Mouse (Mus musculus): ENCODE results near the gene Vmn1r45. TPM values are rescaled to one million over a fixed set of nuclear protein-coding genes. Genes with fewer than 3 reads are reported as not detected.
"Not testable (repeated sequence)": the region's sequence is repeated elsewhere in the genome, so short reads cannot be mapped to it uniquely, and the experiment has no call there.

The Vmn1r45 gene
- polyA plus RNA-seq (2012; fragmentation: generic; extraction: Trizol), result not detected

- H3K79me2 ChIP-seq (ENCODE audit: control insufficient read depth, insufficient read depth); H3ac ChIP-seq (ENCODE audit: control insufficient read depth, insufficient read length); H3K36me3 ChIP-seq (ENCODE audit: control insufficient read depth, insufficient read depth); H3K4me3 ChIP-seq; H3K27me3 ChIP-seq (ENCODE audit: control insufficient read depth, insufficient read depth, insufficient read length); H3K4me2 ChIP-seq (ENCODE audit: low read depth): not testable (repeated sequence)
Observed at GRCm38 (mm10) chr6:89940498-89940897, at the start of gene Vmn1r45. TSS of gene Vmn1r45 (minus strand) at chr6:89940598.

- H3K4me2 ChIP-seq (ENCODE audit: low read depth), result no peak overlapping the region
- no peaks in the 10 kb centered on the region for H3K36me3 ChIP-seq (ENCODE audit: control insufficient read depth, insufficient read depth)
- no peak for TF ChIP-seq POLR2AphosphoS2 (IDR thresholded peaks at IDR 0.05; ENCODE audit: insufficient read length, low read depth)
- TF ChIP-seq TCF12 (IDR thresholded peaks at IDR 0.05; ENCODE audit: insufficient read depth, poor library complexity, severe bottlenecking), result no peak
- TF ChIP-seq TCF3 (IDR thresholded peaks at IDR 0.05; ENCODE audit: insufficient read length, low read depth), result no peak
- TF ChIP-seq CEBPB (IDR thresholded peaks at IDR 0.05; ENCODE audit: insufficient read depth, poor library complexity, severe bottlenecking), result no peak
- TF ChIP-seq MAX (IDR thresholded peaks at IDR 0.05; ENCODE audit: low read depth), result no peak
- TF ChIP-seq USF1 (IDR thresholded peaks at IDR 0.05; ENCODE audit: low read depth), result no peak
- no peak for TF ChIP-seq POLR2A (IDR thresholded peaks at IDR 0.05; ENCODE audit: insufficient read length, low read depth)
- no peak for TF ChIP-seq SRF (IDR thresholded peaks at IDR 0.05; ENCODE audit: control insufficient read depth, insufficient read length, low read depth)
- no peak for TF ChIP-seq E2F4 (IDR thresholded peaks at IDR 0.05; ENCODE audit: insufficient read depth)
- no peak for TF ChIP-seq REST (IDR thresholded peaks at IDR 0.05; ENCODE audit: insufficient read depth, insufficient read length)
- TF ChIP-seq MYOD1 (IDR thresholded peaks at IDR 0.05; ENCODE audit: control insufficient read depth in 1 of 3, insufficient read length in 2 of 3, low read depth in 2 of 3), result no peak
- TF ChIP-seq MYOG (IDR thresholded peaks at IDR 0.05; ENCODE audit: control insufficient read depth in 1 of 3, insufficient read depth in 1 of 3, insufficient read length in 2 of 3, low read depth in 2 of 3), result no peak
- no peak overlapping the region for H3K4me3 ChIP-seq
- H3K79me2 ChIP-seq (ENCODE audit: control insufficient read depth, insufficient read depth), result no peaks in the 10 kb centered on the region
- H3K27me3 ChIP-seq (ENCODE audit: control insufficient read depth, insufficient read depth, insufficient read length), result no peaks in the 10 kb centered on the region
- H3ac ChIP-seq (ENCODE audit: control insufficient read depth, insufficient read length), result no peak overlapping the region
Observed at GRCm38 (mm10) chr6:89985989-89986388, 45.6 kb upstream of the Vmn1r45 start.

GRCm38 (mm10) chr6:89969013-89969412 lies 28.6 kb upstream of the Vmn1r45 start, which contains the start of gene Vmn1r46:
TSS of gene Vmn1r46 (plus strand) at chr6:89969313.
- H3K36me3 ChIP-seq (ENCODE audit: control insufficient read depth, insufficient read depth), result no peaks in the 10 kb centered on the region
- no peak for TF ChIP-seq REST (IDR thresholded peaks at IDR 0.05; ENCODE audit: insufficient read depth, insufficient read length)
- H3K4me2 ChIP-seq (ENCODE audit: low read depth), result no peak within 1 kb of the TSS
- H3ac ChIP-seq (ENCODE audit: control insufficient read depth, insufficient read length), result no peak within 1 kb of the TSS
- no peaks in the 10 kb centered on the region for H3K79me2 ChIP-seq (ENCODE audit: control insufficient read depth, insufficient read depth)
- H3K4me3 ChIP-seq, result no peak within 1 kb of the TSS
- H3K27me3 ChIP-seq (ENCODE audit: control insufficient read depth, insufficient read depth, insufficient read length), result no peaks in the 10 kb centered on the region

GRCm38 (mm10) chr6:89966341-89966740 lies 25.9 kb upstream of the Vmn1r45 start:
- Histone ChIP-seq H3K4me2 (ENCODE audit: low read depth) (no peak overlapping the region), H3K36me3 (ENCODE audit: control insufficient read depth, insufficient read depth) (no peaks in the 10 kb centered on the region), H3K27me3 (ENCODE audit: control insufficient read depth, insufficient read depth, insufficient read length) (no peaks in the 10 kb centered on the region), H3K79me2 (ENCODE audit: control insufficient read depth, insufficient read depth) (no peaks in the 10 kb centered on the region), H3ac (ENCODE audit: control insufficient read depth, insufficient read length) (no peak overlapping the region), H3K4me3 (no peak overlapping the region)
- TF ChIP-seq POLR2A (IDR thresholded peaks at IDR 0.05; ENCODE audit: insufficient read length, low read depth) (no peak), MAX (IDR thresholded peaks at IDR 0.05; ENCODE audit: low read depth) (no peak), REST (IDR thresholded peaks at IDR 0.05; ENCODE audit: insufficient read depth, insufficient read length) (no peak), SRF (IDR thresholded peaks at IDR 0.05; ENCODE audit: control insufficient read depth, insufficient read length, low read depth) (no peak), MYOD1 (IDR thresholded peaks at IDR 0.05; ENCODE audit: control insufficient read depth in 1 of 3, insufficient read length in 2 of 3, low read depth in 2 of 3) (no peak), USF1 (IDR thresholded peaks at IDR 0.05; ENCODE audit: low read depth) (no peak), POLR2AphosphoS2 (IDR thresholded peaks at IDR 0.05; ENCODE audit: insufficient read length, low read depth) (no peak), TCF3 (IDR thresholded peaks at IDR 0.05; ENCODE audit: insufficient read length, low read depth) (no peak), E2F4 (IDR thresholded peaks at IDR 0.05; ENCODE audit: insufficient read depth) (no peak), TCF12 (IDR thresholded peaks at IDR 0.05; ENCODE audit: insufficient read depth, poor library complexity, severe bottlenecking) (no peak), CEBPB (IDR thresholded peaks at IDR 0.05; ENCODE audit: insufficient read depth, poor library complexity, severe bottlenecking) (no peak), MYOG (IDR thresholded peaks at IDR 0.05; ENCODE audit: control insufficient read depth in 1 of 3, insufficient read depth in 1 of 3, insufficient read length in 2 of 3, low read depth in 2 of 3) (no peak)

GRCm38 (mm10) chr6:89953556-89953955 lies 13.2 kb upstream of the Vmn1r45 start:
- H3K27me3 ChIP-seq (ENCODE audit: control insufficient read depth, insufficient read depth, insufficient read length), result no peaks in the 10 kb centered on the region
- no peak overlapping the region for H3ac ChIP-seq (ENCODE audit: control insufficient read depth, insufficient read length)
- H3K79me2 ChIP-seq (ENCODE audit: control insufficient read depth, insufficient read depth), result no peaks in the 10 kb centered on the region
- no peak overlapping the region for H3K4me3 ChIP-seq
- TF ChIP-seq POLR2A (IDR thresholded peaks at IDR 0.05; ENCODE audit: insufficient read length, low read depth) (no peak), POLR2AphosphoS2 (IDR thresholded peaks at IDR 0.05; ENCODE audit: insufficient read length, low read depth) (no peak), SRF (IDR thresholded peaks at IDR 0.05; ENCODE audit: control insufficient read depth, insufficient read length, low read depth) (no peak), USF1 (IDR thresholded peaks at IDR 0.05; ENCODE audit: low read depth) (no peak), CEBPB (IDR thresholded peaks at IDR 0.05; ENCODE audit: insufficient read depth, poor library complexity, severe bottlenecking) (no peak), MYOD1 (IDR thresholded peaks at IDR 0.05; ENCODE audit: control insufficient read depth in 1 of 3, insufficient read length in 2 of 3, low read depth in 2 of 3) (no peak), E2F4 (IDR thresholded peaks at IDR 0.05; ENCODE audit: insufficient read depth) (no peak), TCF3 (IDR thresholded peaks at IDR 0.05; ENCODE audit: insufficient read length, low read depth) (no peak), MYOG (IDR thresholded peaks at IDR 0.05; ENCODE audit: control insufficient read depth in 1 of 3, insufficient read depth in 1 of 3, insufficient read length in 2 of 3, low read depth in 2 of 3) (no peak), TCF12 (IDR thresholded peaks at IDR 0.05; ENCODE audit: insufficient read depth, poor library complexity, severe bottlenecking) (no peak), REST (IDR thresholded peaks at IDR 0.05; ENCODE audit: insufficient read depth, insufficient read length) (no peak), MAX (IDR thresholded peaks at IDR 0.05; ENCODE audit: low read depth) (no peak)
- H3K36me3 ChIP-seq (ENCODE audit: control insufficient read depth, insufficient read depth), result no peaks in the 10 kb centered on the region
- no peak overlapping the region for H3K4me2 ChIP-seq (ENCODE audit: low read depth)
